Mouse (Mus musculus): ENCODE data around the gene Sco2.

Sco2 gene

GRCm38 (mm10) chr15:89373762-89374248 lies at the start of gene Sco2:
TSS of gene Sco2 (minus strand) at chr15:89373846.
- DNase-seq (ENCODE audit: low spot score), result peak; percentile 92

DNA sequence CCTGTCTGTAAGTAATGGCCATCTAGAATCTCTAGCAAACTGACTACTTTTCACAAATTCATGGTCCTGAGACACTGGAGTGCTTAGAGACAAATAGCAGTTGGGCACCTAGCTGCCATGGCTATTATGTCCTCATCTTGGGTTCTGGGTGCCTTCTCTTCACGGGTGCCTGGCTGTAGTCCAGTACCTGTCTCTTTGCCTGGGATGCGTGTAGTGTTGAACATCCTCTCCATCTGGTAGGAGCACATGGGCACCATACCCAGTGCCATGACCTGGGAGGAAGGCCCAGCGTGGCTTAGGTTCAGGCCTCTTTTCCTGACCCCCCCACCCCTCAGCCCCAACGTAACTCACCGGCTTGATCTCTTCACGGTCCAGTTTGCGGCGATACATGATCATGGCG lies 48.3 kb upstream of the Sco2 start:
- DNase-seq (ENCODE audit: low spot score), result no peak

DNA sequence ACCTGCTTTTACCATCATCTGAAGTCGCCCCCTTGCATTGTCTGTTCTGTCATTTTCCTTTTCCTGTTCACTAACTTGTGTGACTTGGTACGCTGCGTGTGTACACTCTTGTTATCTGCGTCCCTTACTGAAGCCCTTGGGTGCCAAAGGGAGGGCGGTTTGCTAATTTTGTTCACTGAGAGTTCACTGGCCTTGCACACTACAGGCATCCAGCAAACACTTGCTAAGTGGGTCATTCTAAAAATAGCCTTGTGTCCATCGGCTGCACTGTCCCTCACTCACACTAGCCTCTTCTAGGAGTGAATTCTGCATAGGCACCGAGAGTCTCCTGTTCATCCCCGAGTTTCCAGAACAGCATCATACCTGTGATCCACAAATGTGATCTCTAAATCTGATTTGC lies 41.6 kb upstream of the Sco2 start:
- DNase-seq (ENCODE audit: low spot score), result no peak

- DNase-seq (ENCODE audit: low spot score), result no peak
Observed at GRCm38 (mm10) chr15:89410118-89410517, 36.5 kb upstream of the Sco2 start, which contains the start of gene Syce3. TSS of gene Syce3 (minus strand) at chr15:89410503.

GRCm38 (mm10) chr15:89406691-89407090 lies 33.0 kb upstream of the Sco2 start:
- no peak for DNase-seq (ENCODE audit: low spot score)

DNA sequence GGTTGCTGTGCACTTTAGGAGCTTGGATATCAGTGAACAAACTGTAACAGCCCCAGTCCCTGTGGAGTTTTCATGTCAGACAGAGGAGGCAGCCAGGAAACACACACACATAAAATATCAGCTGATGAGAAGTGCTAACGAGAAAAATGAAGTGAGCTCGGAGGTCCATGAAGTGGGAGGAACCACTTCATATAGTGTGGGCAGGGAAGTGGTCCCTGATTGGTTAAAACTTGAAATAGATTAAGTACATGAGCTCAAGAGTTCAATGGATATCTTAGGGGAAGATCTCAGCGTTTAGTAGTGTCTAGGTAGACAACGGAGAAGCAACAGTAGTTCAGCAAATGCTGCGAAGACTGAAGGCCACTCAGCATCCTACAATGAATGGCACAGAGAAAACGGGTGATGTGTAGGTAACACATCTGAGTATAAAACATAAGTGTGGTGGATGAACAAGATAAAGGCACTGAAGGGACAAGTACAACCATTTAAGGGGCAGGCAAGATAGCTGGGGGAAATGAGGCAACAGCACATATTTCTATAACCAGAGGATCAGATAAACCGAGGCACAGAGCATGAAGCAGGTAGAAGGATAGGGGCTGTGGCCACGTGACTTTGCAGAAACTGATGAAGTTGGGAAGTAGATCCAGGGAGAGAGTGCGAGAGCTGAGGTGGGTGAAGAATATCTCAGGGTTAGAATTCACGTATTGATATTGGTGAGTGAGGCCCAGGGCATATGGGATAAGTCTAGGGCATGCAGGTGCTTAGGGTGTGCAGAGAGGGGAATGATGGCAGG lies 31.4 kb upstream of the Sco2 start:
- DNase-seq (ENCODE audit: low spot score), result no peak

- DNase-seq (ENCODE audit: low spot score), result no peak
Observed at GRCm38 (mm10) chr15:89402471-89402870, 28.8 kb upstream of the Sco2 start.

- DNase-seq (ENCODE audit: low spot score), result no peak
Observed at GRCm38 (mm10) chr15:89399716-89400115, 26.1 kb upstream of the Sco2 start.

DNA sequence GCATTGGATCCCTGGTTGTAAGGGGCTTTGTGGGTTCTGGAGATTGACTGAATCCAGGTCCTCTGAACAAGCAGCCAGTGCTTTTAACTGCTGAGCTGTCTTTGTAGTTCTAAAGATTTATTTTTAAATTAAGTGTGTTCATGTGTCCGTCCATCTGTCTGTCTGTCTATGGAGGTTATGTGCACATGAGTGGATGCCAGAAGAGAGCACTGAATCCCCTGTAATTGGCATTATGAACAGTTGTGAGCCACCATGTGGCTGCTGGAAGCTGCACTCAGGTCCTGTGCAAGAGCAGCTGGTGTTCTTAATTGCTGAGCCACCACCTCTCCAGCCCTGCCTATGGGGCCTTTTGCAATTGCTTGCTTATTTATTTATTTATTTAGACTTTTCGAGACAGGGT lies 24.5 kb upstream of the Sco2 start:
- DNase-seq (ENCODE audit: low spot score), result no peak

GRCm38 (mm10) chr15:89396883-89397282 lies 23.2 kb upstream of the Sco2 start:
- DNase-seq (ENCODE audit: low spot score), result no peak

DNA sequence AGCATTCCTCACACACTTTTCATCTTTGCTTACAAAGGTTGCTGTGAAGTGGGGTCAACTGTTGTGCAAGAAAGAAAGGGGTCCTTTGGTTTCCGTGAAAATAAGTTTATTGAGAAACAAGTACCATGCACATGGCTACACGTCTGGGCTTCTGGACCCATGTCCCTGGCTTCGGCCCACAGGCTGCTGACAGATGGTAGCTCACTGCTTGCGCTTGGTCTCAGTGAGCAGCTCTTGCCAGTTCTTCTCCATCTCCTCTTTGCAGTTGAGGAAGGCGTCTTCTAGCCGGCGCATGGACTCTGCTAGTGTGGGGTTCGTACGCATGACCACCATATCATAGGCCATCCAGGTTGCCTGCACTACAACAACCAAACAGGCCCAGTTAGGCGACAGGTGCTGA lies 16.4 kb upstream of the Sco2 start:
- no peak for DNase-seq (ENCODE audit: low spot score)

DNA sequence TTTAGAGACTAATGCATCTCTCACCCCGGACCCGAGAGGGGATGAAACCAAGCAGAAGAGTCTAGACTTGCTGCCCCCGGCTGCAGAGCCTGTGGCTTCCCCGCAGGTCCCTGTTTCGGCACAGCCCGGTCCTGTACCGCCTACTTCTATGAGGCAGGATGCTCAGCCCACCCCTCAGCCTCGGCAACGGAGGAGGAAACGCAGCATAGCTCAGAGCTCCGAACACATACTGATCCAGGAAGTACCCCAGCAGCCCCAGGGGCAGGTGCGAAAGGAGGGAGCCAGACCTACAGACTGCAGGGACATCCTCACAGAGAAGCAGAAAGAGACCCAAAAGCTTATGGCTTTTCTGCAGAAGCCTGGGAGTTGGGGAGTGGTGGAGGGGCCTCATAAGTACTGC lies 13.5 kb upstream of the Sco2 start:
- no peak for DNase-seq (ENCODE audit: low spot score)

DNA sequence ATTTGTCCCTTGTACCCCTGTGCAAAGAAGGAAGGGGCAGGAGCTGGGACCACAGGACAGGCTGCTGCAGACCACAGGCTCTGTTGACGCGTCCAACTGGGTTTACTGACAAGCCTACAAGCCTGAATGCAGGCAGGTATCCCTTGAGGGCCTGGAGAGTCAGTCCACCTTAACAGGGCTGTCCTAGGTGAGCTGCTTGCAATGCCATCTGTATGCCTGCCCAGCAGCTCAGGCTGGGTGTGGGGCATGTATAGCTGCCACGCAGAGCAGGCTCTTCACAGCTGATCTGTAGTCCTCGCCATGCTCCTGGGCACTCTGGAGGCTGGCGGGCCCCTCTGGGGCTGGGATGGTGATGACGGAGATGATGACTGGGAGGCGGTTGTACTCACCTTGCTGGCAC lies 11.0 kb upstream of the Sco2 start, which contains the start of gene Klhdc7b:
TSS of gene Klhdc7b (plus strand) at position 301 of the 400 bp plus-strand sequence.
- DNase-seq (ENCODE audit: low spot score), result no peak

DNA sequence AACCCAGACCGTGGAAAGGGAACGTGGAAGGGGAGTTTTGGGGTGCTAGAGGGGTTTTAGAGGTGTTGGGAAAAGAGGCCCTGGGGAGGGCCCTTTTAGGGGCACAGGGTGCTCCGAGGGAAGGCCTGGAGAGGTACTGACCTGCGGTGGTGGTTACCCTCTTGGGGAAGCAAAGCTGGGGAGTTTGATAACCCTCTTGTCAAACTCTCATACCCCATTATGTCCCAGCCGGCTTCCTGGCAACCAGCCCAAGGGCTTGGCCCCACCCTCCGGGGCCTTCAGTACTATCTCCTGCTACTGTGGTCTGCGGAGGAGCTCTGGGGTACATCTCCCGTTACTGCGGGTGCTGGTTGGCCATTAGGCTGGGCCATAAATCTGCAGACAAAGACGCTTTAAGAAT lies 5.8 kb upstream of the Sco2 start:
- no peak for DNase-seq (ENCODE audit: low spot score)

DNA sequence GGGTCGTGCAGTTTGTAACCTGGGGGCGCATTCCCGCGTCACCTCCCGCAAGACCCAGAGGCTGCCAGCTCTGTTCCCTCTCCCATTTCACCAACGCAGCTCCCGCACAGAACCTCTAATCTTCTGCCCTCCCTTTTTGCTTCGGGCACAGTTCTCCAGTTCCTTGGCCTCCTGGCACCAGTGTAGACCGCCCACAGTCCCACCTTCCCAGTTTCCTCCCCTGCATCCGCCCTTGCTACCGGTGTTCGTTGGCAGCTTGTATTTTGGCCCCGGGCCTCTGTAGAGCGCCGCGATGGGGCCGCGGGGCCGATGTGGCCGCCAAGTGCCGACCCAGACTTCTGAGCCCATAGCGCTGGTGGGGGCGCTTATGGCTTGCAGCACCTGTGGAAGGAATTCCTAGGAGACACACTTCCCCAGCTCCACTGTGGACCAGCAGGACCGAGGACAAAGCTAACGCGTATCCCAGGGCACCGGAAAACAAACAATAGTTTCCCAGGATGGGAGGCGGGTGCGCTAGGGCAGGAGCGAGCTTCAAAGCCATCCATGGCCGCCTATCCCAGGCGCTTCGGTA lies 5.3 kb upstream of the Sco2 start, which contains the start of gene Odf3b:
TSS of gene Odf3b (minus strand) at position 452 of the 571 bp plus-strand sequence.
- DNase-seq (ENCODE audit: low spot score), result peak; percentile 42

DNA sequence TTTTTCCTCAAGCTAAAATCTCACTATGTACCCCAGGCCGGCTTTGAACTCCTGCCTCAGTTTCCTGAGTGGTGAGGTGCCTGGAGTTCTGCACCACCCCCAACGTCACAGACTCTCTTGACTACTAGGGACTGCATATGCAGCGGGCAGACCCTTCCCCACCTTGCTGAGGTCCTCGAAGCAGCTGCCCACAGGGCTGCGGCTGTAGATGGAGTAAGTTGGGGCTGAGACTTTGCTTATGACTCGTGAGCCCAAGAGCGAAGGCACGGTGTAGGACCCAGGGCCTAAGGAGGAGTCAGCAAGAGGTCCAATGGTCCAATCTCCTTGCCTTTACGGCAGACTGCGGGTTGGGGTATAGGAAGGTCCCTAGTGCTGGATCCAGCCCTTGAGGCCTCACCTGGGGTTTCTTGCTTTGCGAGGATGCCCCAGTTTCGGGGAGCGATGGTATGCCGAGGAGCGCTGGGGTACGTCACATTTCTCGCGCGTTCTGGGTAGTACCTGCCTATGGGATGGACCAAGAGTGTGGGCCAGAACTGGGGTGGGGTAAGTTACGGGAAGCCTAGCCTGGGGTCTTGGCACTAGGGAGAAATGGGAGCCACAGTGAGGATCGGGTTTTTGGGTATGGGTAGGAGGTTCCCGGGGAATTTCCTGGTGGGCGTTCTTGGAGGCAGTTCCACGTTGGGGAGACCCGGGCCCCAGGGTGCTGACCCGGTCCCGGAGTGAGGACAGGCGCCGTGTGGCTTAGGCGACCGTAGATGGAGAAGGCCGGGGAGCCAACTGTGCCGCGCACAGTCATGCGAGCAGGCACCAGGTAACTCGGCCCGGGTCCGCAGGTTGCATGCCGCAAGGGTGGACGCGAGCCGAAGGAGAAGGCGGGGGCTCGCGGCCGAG lies 4.5 kb upstream of the Sco2 start:
- no peak for DNase-seq (ENCODE audit: low spot score)

DNA sequence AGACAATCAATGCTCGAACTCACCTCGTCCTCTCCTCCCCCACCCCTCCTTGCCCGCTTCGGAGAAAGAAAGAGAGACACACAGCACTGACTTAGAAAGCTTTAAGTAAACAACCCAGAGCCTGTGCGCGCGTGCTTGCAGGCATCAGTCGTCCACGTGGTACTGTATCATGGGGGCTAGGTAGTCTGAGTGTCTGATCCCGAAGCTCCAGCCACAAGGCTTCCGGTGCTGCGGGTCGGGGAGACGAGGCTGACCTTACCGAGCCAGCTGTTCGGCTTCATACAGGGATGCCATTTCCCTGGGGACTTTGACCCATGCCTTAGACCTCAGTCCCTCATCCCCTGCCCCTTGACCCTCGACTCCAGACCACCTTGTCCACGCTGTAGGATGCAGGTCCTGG lies 3.7 kb upstream of the Sco2 start:
- DNase-seq (ENCODE audit: low spot score), result no peak

GRCm38 (mm10) chr15:89376957-89377356 lies 3.3 kb upstream of the Sco2 start, which contains the start of gene Tymp:
TSS of gene Tymp (minus strand) at chr15:89377039.
- no peak for DNase-seq (ENCODE audit: low spot score)

DNA sequence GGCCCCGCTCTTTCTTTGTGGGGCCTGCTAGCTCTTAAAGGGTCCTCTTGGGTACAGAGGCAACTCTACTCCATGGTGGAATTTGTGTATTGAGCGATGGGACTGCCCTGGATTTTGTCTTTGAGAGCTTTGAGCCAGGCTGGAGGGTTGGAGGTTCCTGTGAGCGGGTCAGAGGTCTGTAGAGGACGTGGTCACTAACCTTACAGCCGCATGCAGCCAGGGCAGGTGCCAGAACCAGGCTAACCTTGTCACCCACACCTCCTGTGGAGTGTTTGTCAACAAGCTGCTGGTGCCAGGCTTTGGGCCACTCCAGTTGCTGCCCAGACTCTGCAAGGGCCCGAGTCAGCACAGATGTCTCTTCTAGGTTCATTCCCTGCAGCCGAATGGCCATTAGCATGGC lies 2.4 kb upstream of the Sco2 start:
- DNase-seq (ENCODE audit: low spot score), result no peak

- no peak for DNase-seq (ENCODE audit: low spot score)
Observed at GRCm38 (mm10) chr15:89374801-89375534, 1.3 kb upstream of the Sco2 start.

DNA sequence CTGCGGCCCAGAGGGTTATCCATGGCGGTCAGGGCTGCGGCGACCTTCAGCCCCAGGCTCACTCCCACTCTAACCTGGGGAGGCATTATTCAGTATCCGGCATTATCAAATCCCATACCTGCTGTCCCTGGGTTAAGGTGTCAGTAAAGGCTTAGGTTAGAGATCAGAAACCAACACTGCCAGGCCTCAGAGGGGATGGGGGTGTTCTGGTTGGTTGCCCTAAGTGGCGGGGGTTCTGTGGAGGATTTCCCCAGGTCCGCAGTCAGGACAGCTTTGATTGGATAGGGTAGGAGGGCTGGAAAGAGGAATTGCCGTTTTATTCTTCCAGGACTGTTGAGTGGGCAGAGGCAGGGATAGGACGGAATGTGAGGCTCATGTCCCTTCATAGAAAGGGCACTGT lies 694 bp upstream of the Sco2 start:
- no peak for DNase-seq (ENCODE audit: low spot score)

Data from lung, postnatal 25 days (tissue).